Mouse (Mus musculus) hindbrain, postnatal 0 days (tissue): ENCODE data around the gene Rpl21. TPM values are rescaled to one million over a fixed set of nuclear protein-coding genes. Genes with fewer than 3 reads are reported as not detected.

Source experiments
- ATAC-seq: fragments of 200-750 bp; cut with Nextera tagmentation; 2 replicates; pipeline ENCODE4 v1.8.0; 2017; ENCODE audit warnings: mild to moderate bottlenecking, moderate TSS enrichment, moderate library complexity
- DNase-seq: peaks from one replicate; pipeline ENCODE4 v3.0.0-alpha.2; 2015; ENCODE audit warnings: low spot score
- H3K27ac ChIP-seq: fragments of 300-500 bp; sonication (generic); 2 replicates; pipeline ENCODE4 v1.5.1; 2014; ENCODE audit warnings: mild to moderate bottlenecking
- H3K27me3 ChIP-seq: fragments of 300-500 bp; sonication (generic); 2 replicates; pipeline ENCODE4 v1.6.1; 2014; ENCODE audit warnings: low read length, mixed read lengths; ENCODE audit not compliant: insufficient read depth
- H3K36me3 ChIP-seq: fragments of 300-500 bp; sonication (generic); 2 replicates; pipeline ENCODE4 v1.6.1; 2014; ENCODE audit warnings: low read length, mixed read lengths; ENCODE audit not compliant: insufficient read depth
- H3K4me1 ChIP-seq: fragments of 300-500 bp; sonication (generic); 2 replicates; pipeline ENCODE4 v1.6.1; 2014; ENCODE audit warnings: antibody characterized with exemption, low read length, mixed read lengths; ENCODE audit not compliant: insufficient read depth
- H3K4me2 ChIP-seq: fragments of 300-500 bp; sonication (generic); 2 replicates; pipeline ENCODE4 v1.6.1; 2014; ENCODE audit warnings: low read depth, mild to moderate bottlenecking, low read length, moderate library complexity, mixed read lengths
- H3K4me3 ChIP-seq: fragments of 300-500 bp; sonication (generic); 2 replicates; pipeline ENCODE4 v1.5.1; 2014; ENCODE audit warnings: low read length
- H3K9ac ChIP-seq: fragments of 300-500 bp; sonication (generic); replicated peaks from 2 replicates; pipeline ENCODE4 v1.6.1; 2014; ENCODE audit warnings: mild to moderate bottlenecking, low read length, moderate library complexity, mixed read lengths
- H3K9me3 ChIP-seq: fragments of 300-500 bp; sonication (generic); 2 replicates; pipeline ENCODE4 v1.6.1; 2016; ENCODE audit warnings: low read length, mixed read lengths
- CTCF ChIP-seq: IDR thresholded peaks from 2 replicates; pipeline ENCODE4 v1.5.1; 2016; ENCODE audit warnings: antibody characterized with exemption, control low read depth, low read depth
- WGBS: fragments of 180-500 bp; shearing (Covaris S2); extraction: QIAGEN DNeasy Blood & Tissue Kit; methylation state at CpG from one replicate; pipeline ENCODE4 v1.1.7; 2014; 5-methylcytosine and 5-hydroxymethylcytosine counted together
- polyA plus RNA-seq: library from polyadenylated mRNA; unstranded; fragments of >200 nt; fragmentation: Nextera tagmentation; extraction: Ambion mirVana; gene quantifications from 2 replicates; pipeline ENCODE4 v1.2.1, GENCODE M21; 2015
- total RNA-seq: library from RNA; depleted of rRNA; stranded (reverse); fragments of >200 nt; gene quantifications from 2 replicates; pipeline ENCODE4 v1.2.3, GENCODE M21; 2014

The Rpl21 gene
- total and polyA plus RNA-seq, 2 experiments from 2014 or later, result 148 to 347 TPM

- ATAC-seq (no peak), DNase-seq (no peak)
- peak overlapping the region; percentile 93 for H3K4me3 ChIP-seq
- H3K4me2 ChIP-seq, result peak overlapping the region; percentile 87
- H3K36me3 ChIP-seq, result no peaks in the 10 kb centered on the region
- no peaks in the 10 kb centered on the region for H3K9me3 ChIP-seq
- WGBS, result 4% methylated on average over 18 of the region's 18 CpGs
- H3K27ac ChIP-seq, result peak overlapping the region; percentile 91
- peak overlapping the region; percentile 87 for H3K9ac ChIP-seq
- no peaks in the 10 kb centered on the region for H3K27me3 ChIP-seq
- TF ChIP-seq CTCF, result no peak
- peaks cover 24% of the 10 kb centered on the region for H3K4me1 ChIP-seq
These were observed 39.0 kb upstream of the Rpl21 start for GRCm38 (mm10) chr5:146793630-146794083.

- Histone ChIP-seq H3K9ac (peak overlapping the region; percentile 87), H3K27me3 (no peaks in the 10 kb centered on the region), H3K27ac (peak overlapping the region; percentile 91), H3K9me3 (no peaks in the 10 kb centered on the region), H3K4me1 (peaks cover 24% of the 10 kb centered on the region), H3K36me3 (no peaks in the 10 kb centered on the region), H3K4me2 (peak overlapping the region; percentile 87), H3K4me3 (peak overlapping the region; percentile 93)
- DNase-seq, result peak; percentile 26
- ATAC-seq, result peak; percentile 68
- WGBS, result under 1% methylated on average over 61 of the region's 83 CpGs
- no peak for TF ChIP-seq CTCF
These were observed 38.4 kb upstream of the Rpl21 start for GRCm38 (mm10) chr5:146794084-146794852.

- peak within 1 kb of the TSS; percentile 87 for H3K4me2 ChIP-seq
- no peaks in the 10 kb centered on the region for H3K36me3 ChIP-seq
- WGBS, result under 1% methylated on average over 29 of the region's 51 CpGs
- H3K4me1 ChIP-seq, result peaks cover 24% of the 10 kb centered on the region
- peak within 1 kb of the TSS; percentile 91 for H3K27ac ChIP-seq
- H3K9me3 ChIP-seq, result no peaks in the 10 kb centered on the region
- H3K27me3 ChIP-seq, result no peaks in the 10 kb centered on the region
- TF ChIP-seq CTCF, result no peak
- peak; percentile 97 for DNase-seq
- H3K4me3 ChIP-seq, result peak within 1 kb of the TSS; percentile 93
- H3K9ac ChIP-seq, result peak within 1 kb of the TSS; percentile 87
- ATAC-seq, result peak; percentile 97
These were observed 37.8 kb upstream of the Rpl21 start, which contains the start of gene Usp12 for GRCm38 (mm10) chr5:146794853-146795252. Gene Usp12, minus strand, starts transcription at chr5:146795006.

- ATAC-seq (no peak), DNase-seq (peak; percentile 35)
- no peaks in the 10 kb centered on the region for H3K36me3 ChIP-seq
- WGBS, result 70% methylated on average over 13 of the region's 13 CpGs
- H3K4me3 ChIP-seq, result no peak overlapping the region
- H3K9me3 ChIP-seq, result no peaks in the 10 kb centered on the region
- TF ChIP-seq CTCF, result no peak
- H3K27me3 ChIP-seq, result no peaks in the 10 kb centered on the region
- no peak overlapping the region for H3K4me2 ChIP-seq
- no peak overlapping the region for H3K27ac ChIP-seq
- peaks cover 22% of the 10 kb centered on the region for H3K4me1 ChIP-seq
- no peak overlapping the region for H3K9ac ChIP-seq
These were observed 37.0 kb upstream of the Rpl21 start for GRCm38 (mm10) chr5:146795728-146796127.

- ATAC-seq (no peak), DNase-seq (no peak)
- H3K27me3 ChIP-seq, result no peaks in the 10 kb centered on the region
- no peak overlapping the region for H3K9ac ChIP-seq
- H3K4me1 ChIP-seq, result peaks cover 6% of the 10 kb centered on the region; the same call in 1 of the 2 replicates
- 26% methylated on average over 9 of the region's 9 CpGs for WGBS
- no peaks in the 10 kb centered on the region for H3K36me3 ChIP-seq
- no peak overlapping the region for H3K4me3 ChIP-seq
- no peak overlapping the region for H3K4me2 ChIP-seq
- no peak overlapping the region for H3K27ac ChIP-seq
- H3K9me3 ChIP-seq, result no peaks in the 10 kb centered on the region
- no peak for TF ChIP-seq CTCF
These were observed 34.7 kb upstream of the Rpl21 start for GRCm38 (mm10) chr5:146798031-146798430.

DNA sequence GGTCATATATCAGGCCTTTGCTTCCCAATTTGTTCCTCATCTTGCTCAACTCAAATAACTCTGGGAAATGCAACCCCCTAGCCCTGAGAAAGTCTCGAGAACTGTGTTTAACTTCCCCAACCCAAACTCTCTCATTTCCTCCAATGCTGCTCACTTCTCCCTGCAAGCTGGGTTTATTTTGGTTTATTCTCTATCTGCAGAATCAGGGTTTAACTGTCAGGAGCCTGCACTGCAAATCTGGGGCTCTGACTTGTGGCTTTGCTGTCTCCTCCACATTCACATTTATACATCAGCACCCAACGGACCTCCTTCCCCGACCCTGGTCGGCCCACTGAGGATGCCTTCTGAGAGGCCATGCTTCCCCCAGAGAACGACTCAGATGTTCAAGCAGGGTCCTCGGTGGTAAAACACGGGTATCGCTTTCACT is 26.7 kb upstream of the Rpl21 start:
- Histone ChIP-seq H3K4me3 (no peak overlapping the region), H3K27ac (no peak overlapping the region), H3K4me2 (no peak overlapping the region), H3K27me3 (no peaks in the 10 kb centered on the region), H3K36me3 (no peaks in the 10 kb centered on the region), H3K9ac (no peak overlapping the region), H3K4me1 (no peaks in the 10 kb centered on the region), H3K9me3 (no peaks in the 10 kb centered on the region)
- WGBS, result 81% methylated on average over 8 of the region's 8 CpGs
- no peak for TF ChIP-seq CTCF
- no peak for DNase-seq
- no peak for ATAC-seq

DNA sequence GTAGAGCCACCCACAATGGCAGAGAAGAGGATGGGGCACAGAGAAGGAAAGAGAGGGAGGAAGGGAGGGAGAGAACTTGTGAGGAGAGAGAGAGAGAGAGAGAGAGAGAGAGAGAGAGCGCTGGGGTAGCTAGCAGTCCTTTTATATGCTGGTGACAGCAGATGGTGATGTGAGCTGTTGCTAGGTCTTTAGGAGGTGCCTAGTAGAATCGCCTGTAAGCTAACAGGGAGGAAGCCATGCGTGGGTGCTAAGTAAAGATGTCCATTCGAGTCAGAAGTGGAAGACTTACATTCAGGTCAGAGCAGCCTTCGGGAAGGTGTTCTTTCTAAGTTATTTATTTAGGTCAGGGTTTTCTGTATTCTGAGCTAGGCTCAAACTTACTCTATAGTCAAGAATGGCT is 22.7 kb upstream of the Rpl21 start:
- ATAC-seq, result no peak
- DNase-seq, result no peak
- Histone ChIP-seq H3K4me3 (no peak overlapping the region), H3K9ac (no peak overlapping the region), H3K4me2 (no peak overlapping the region), H3K36me3 (no peaks in the 10 kb centered on the region), H3K27me3 (no peaks in the 10 kb centered on the region), H3K9me3 (no peaks in the 10 kb centered on the region), H3K4me1 (no peaks in the 10 kb centered on the region), H3K27ac (no peak overlapping the region)
- 70% methylated on average over 5 of the region's 5 CpGs for WGBS
- no peak for TF ChIP-seq CTCF
